Mouse (Mus musculus) MEL (cell line): ENCODE measurements around the gene Washc2. TPM values are rescaled to one million over a fixed set of nuclear protein-coding genes. Genes with fewer than 3 reads are reported as not detected.
A peak's percentile ranks its signal among the peaks of the same experiment; 100 is the strongest.

Source experiments
- DNase-seq: peaks from one replicate; pipeline ENCODE4 v3.0.0; 2011; ENCODE audit warnings: low read depth, low spot score
- H3K27ac ChIP-seq: 2 replicates; pipeline ENCODE4 v1.5.1; 2012; ENCODE audit warnings: low read depth, mild to moderate bottlenecking, control low read depth, low read length, moderate library complexity; ENCODE audit not compliant: control insufficient read depth
- H3K27me3 ChIP-seq, 2 experiments: fragments of 150-350 bp in 1 of 2; sonication (generic) in 1 of 2; 2 replicates each; pipeline ENCODE4 v1.6.1; 2012; ENCODE audit warnings: low read length in 2 of 2, mild to moderate bottlenecking in 2 of 2, improper control_type of control experiment in 1 of 2, moderate library complexity in 1 of 2; ENCODE audit not compliant: insufficient read depth in 2 of 2, control insufficient read depth in 1 of 2
- H3K36me3 ChIP-seq, 2 experiments: 2 replicates each; pipeline ENCODE4 v1.6.1; 2012 to 2014; ENCODE audit warnings: low read length in 2 of 2, improper control_type of control experiment in 1 of 2, inconsistent platforms in 1 of 2, mild to moderate bottlenecking in 1 of 2; ENCODE audit not compliant: insufficient read depth in 2 of 2, control insufficient read depth in 1 of 2
- H3K4me1 ChIP-seq, 2 experiments: fragments of 150-350 bp in 1 of 2; sonication (generic) in 1 of 2; 2 replicates each; pipeline ENCODE4 v1.6.1; 2012; ENCODE audit warnings: low read length in 2 of 2, improper control_type of control experiment in 1 of 2, mild to moderate bottlenecking in 1 of 2; ENCODE audit not compliant: insufficient read depth in 2 of 2, control insufficient read depth in 1 of 2
- H3K4me3 ChIP-seq, 2 experiments: fragments of 150-350 bp in 1 of 2; sonication (generic) in 1 of 2; 2 replicates each; pipeline ENCODE4 v1.5.1; 2012; ENCODE audit warnings: low read depth in 2 of 2, low read length in 2 of 2, mild to moderate bottlenecking in 2 of 2, moderate library complexity in 2 of 2, control low read depth in 1 of 2, improper control_type of control experiment in 1 of 2; ENCODE audit not compliant: control insufficient read depth in 1 of 2, insufficient read depth in 1 of 2
- H3K79me2 ChIP-seq: 2 replicates; pipeline ENCODE4 v1.6.1; 2012; ENCODE audit warnings: mild to moderate bottlenecking, low read length, moderate library complexity; ENCODE audit not compliant: control insufficient read depth, poor library complexity, insufficient read depth
- H3K9ac ChIP-seq: 2 replicates; pipeline ENCODE4 v1.6.1; 2012; ENCODE audit warnings: low read depth, mild to moderate bottlenecking, control low read depth, low read length, moderate library complexity; ENCODE audit not compliant: control insufficient read depth, poor library complexity, severe bottlenecking
- H3K9me3 ChIP-seq: fragments of 150-350 bp; sonication (generic); replicated peaks from 2 replicates; pipeline ENCODE4 v1.6.1; 2012; ENCODE audit warnings: mild to moderate bottlenecking, low read length, improper control_type of control experiment, moderate library complexity; ENCODE audit not compliant: insufficient read depth
- CHD1 ChIP-seq: IDR thresholded peaks from 2 replicates; pipeline ENCODE4 v1.6.1; 2012; ENCODE audit warnings: low read depth, mild to moderate bottlenecking, inconsistent platforms, low read length, improper control_type of control experiment
- ELF1 ChIP-seq: IDR thresholded peaks from 2 replicates; pipeline ENCODE4 v1.6.1; 2014; ENCODE audit warnings: low read depth, mild to moderate bottlenecking, inconsistent platforms, low read length, improper control_type of control experiment, moderate library complexity
- EP300 ChIP-seq, 2 experiments: IDR thresholded peaks; 2 replicates each; pipeline ENCODE4 v1.6.1; 2011; ENCODE audit warnings: improper control_type of control experiment in 2 of 2, low read length in 2 of 2, low read depth in 1 of 2, mild to moderate bottlenecking in 1 of 2
- ETS1 ChIP-seq: IDR thresholded peaks from 2 replicates; pipeline ENCODE4 v1.6.1; 2012; ENCODE audit warnings: low read depth, mild to moderate bottlenecking, inconsistent platforms, low read length, improper control_type of control experiment, moderate library complexity
- GABPA ChIP-seq: IDR thresholded peaks from 2 replicates; pipeline ENCODE4 v1.6.1; 2012; ENCODE audit warnings: low read depth, mild to moderate bottlenecking, inconsistent platforms, low read length, improper control_type of control experiment, moderate library complexity
- GATA1 ChIP-seq: IDR thresholded peaks from 2 replicates; pipeline ENCODE4 v1.6.1; 2011; ENCODE audit warnings: low read depth, low read length, improper control_type of control experiment
- HCFC1 ChIP-seq: IDR thresholded peaks from 2 replicates; pipeline ENCODE4 v1.6.1; 2012; ENCODE audit warnings: low read depth, mild to moderate bottlenecking, inconsistent platforms, low read length, improper control_type of control experiment, moderate library complexity
- JUND ChIP-seq: IDR thresholded peaks from 2 replicates; pipeline ENCODE4 v1.6.1; 2011; ENCODE audit warnings: low read depth, mild to moderate bottlenecking, improper control_type of control experiment, low read length
- KAT2A ChIP-seq: conservative IDR thresholded peaks from 2 replicates; pipeline ENCODE4 v1.6.1; 2012; ENCODE audit warnings: low read depth, low read length, improper control_type of control experiment, inconsistent platforms
- MEF2A ChIP-seq: IDR thresholded peaks from 2 replicates; pipeline ENCODE4 v1.6.1; 2014; ENCODE audit warnings: low read depth, mild to moderate bottlenecking, inconsistent platforms, low read length, improper control_type of control experiment; ENCODE audit not compliant: poor library complexity, insufficient replicate concordance, severe bottlenecking; ENCODE audit errors: extremely low read depth
- MXI1 ChIP-seq: IDR thresholded peaks from 2 replicates; pipeline ENCODE4 v1.6.1; 2011; ENCODE audit warnings: mild to moderate bottlenecking, low read depth, low read length, improper control_type of control experiment
- MYC ChIP-seq: IDR thresholded peaks from 2 replicates; pipeline ENCODE4 v1.6.1; 2011; ENCODE audit warnings: low read depth, mild to moderate bottlenecking, low read length, improper control_type of control experiment, moderate library complexity
- NRF1 ChIP-seq: IDR thresholded peaks from 2 replicates; pipeline ENCODE4 v1.6.1; 2014; ENCODE audit warnings: low read depth, mild to moderate bottlenecking, inconsistent platforms, low read length, improper control_type of control experiment, moderate library complexity; ENCODE audit not compliant: poor library complexity, insufficient read depth, severe bottlenecking
- POLR2AphosphoS2 ChIP-seq: IDR thresholded peaks from 2 replicates; pipeline ENCODE4 v1.6.1; 2011; ENCODE audit warnings: low read length, improper control_type of control experiment
- RAD21 ChIP-seq: IDR thresholded peaks from 2 replicates; pipeline ENCODE4 v1.6.1; 2011; ENCODE audit warnings: mild to moderate bottlenecking, low read depth, low read length, improper control_type of control experiment
- RCOR1 ChIP-seq: IDR thresholded peaks from 2 replicates; pipeline ENCODE4 v1.6.1; 2012; ENCODE audit warnings: low read depth, mild to moderate bottlenecking, inconsistent platforms, low read length, improper control_type of control experiment
- TAL1 ChIP-seq: IDR thresholded peaks from 2 replicates; pipeline ENCODE4 v1.6.1; 2012; ENCODE audit warnings: mild to moderate bottlenecking, inconsistent platforms, low read length, moderate library complexity, mixed read lengths
- TBP ChIP-seq: IDR thresholded peaks from 2 replicates; pipeline ENCODE4 v1.8.0; 2011; ENCODE audit warnings: low read depth, low read length, improper control_type of control experiment
- TCF12 ChIP-seq: IDR thresholded peaks from 2 replicates; pipeline ENCODE4 v1.6.1; 2014; ENCODE audit warnings: low read depth, mild to moderate bottlenecking, inconsistent platforms, low read length, improper control_type of control experiment, moderate library complexity
- ZC3H11A ChIP-seq: IDR thresholded peaks from 2 replicates; pipeline ENCODE4 v1.6.1; 2012; ENCODE audit warnings: low read depth, mild to moderate bottlenecking, inconsistent platforms, low read length, improper control_type of control experiment
- polyA plus RNA-seq, 2 experiments: library from polyadenylated mRNA; stranded (reverse) in 1 of 2; unstranded in 1 of 2; fragments of >175 nt in 1 of 2; fragments of >200 nt in 1 of 2; gene quantifications; 2 replicates each; pipeline versions ENCODE4 v1.2.1 to v1.2.4; 2012; ENCODE audit warnings: low replicate concordance in 2 of 2, low read depth in 1 of 2; ENCODE audit not compliant: insufficient read length in 2 of 2, insufficient read depth in 1 of 2, missing spikeins in 1 of 2
- total RNA-seq: library from RNA; depleted of rRNA; stranded (reverse); fragments of 300-350 nt; gene quantifications from 2 replicates; pipeline ENCODE4 v1.2.3, GENCODE M21; 2012

The Washc2 gene
- total and polyA plus RNA-seq, 3 experiments: 25.3 to 38.3 TPM; not detected in 1

- TF ChIP-seq JUND (no peak), ETS1 (no peak), RAD21 (no peak)
Observed at GRCm38 (mm10) chr6:116178376-116178775, 29.5 kb upstream of the Washc2 start (continued).

GRCm38 (mm10) chr6:116180731-116181130, 27.1 kb upstream of the Washc2 start:
- Histone ChIP-seq H3K27ac (no peak overlapping the region), H3K79me2 (0 out of 2 replicates have a peak, but pooled peaks cover 2% of the 10 kb centered on the region), H3K36me3 (peaks cover 0 to 2% of the 10 kb centered on the region in 2 experiments; a peak in 2 of 4 replicates), H3K4me1 (no peaks in the 10 kb centered on the region), H3K9ac (no peak overlapping the region), H3K9me3 (no peaks in the 10 kb centered on the region), H3K4me3 (no peak overlapping the region), H3K27me3 (no peaks in the 10 kb centered on the region)
- TF ChIP-seq POLR2AphosphoS2 (no peak), ZC3H11A (no peak)
- no peak for DNase-seq

DNA sequence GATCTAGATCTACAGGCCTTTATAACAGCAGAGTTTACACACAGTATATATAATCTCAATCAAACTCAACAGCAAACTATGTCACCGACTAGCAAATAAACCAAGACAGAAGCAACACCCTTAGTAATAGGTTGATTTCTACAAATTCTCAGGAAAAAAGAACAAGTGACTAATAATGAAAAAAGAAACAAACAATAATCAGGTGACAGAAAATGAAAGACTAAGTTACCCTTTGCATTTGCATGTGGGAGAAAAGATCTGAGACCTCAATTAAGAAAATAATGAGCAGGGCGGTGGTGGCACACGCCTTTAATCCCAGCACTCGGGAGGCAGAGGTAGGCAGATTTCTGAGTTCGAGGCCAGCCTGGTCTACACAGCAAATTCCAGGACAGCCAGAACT, 24.3 kb upstream of the Washc2 start:
- Histone ChIP-seq H3K36me3 (peaks cover 0 to 15% of the 10 kb centered on the region in 2 experiments; a peak in 3 of 4 replicates), H3K4me3 (no peak overlapping the region), H3K27ac (no peak overlapping the region), H3K27me3 (no peaks in the 10 kb centered on the region), H3K4me1 (peaks cover 2 to 3% of the 10 kb centered on the region in 2 experiments; a peak in 3 of 4 replicates), H3K79me2 (peaks cover 5% of the 10 kb centered on the region; the same call in 1 of the 2 replicates), H3K9me3 (no peaks in the 10 kb centered on the region), H3K9ac (no peak overlapping the region)
- DNase-seq: no peak
- TF ChIP-seq TAL1 (no peak), HCFC1 (no peak), CHD1 (no peak), MXI1 (no peak), NRF1 (no peak), POLR2AphosphoS2 (no peak), RAD21 (no peak)

DNA sequence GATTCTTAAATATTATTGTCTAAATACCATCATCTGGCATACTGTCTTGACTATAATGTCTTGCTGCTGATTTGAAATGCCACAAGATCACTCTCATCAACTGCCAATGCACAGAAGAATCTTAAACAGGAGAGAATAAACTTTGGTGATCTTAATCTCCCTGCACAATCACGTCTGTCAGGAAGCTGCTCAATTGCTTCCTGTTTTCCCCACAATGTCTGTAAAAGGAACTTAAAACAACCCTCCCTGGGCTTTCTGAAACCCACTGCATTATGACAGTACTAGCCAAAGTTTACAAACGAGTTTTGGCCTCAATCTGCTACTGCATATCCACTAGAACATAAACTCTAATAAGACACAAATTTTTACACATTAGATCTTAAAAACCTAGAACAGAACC, 21.4 kb upstream of the Washc2 start:
- peaks cover 0 to 20% of the 10 kb centered on the region in 2 experiments; a peak in 3 of 4 replicates for H3K36me3 ChIP-seq
- no peak overlapping the region for H3K27ac ChIP-seq
- H3K9me3 ChIP-seq: no peaks in the 10 kb centered on the region
- peaks cover 7% of the 10 kb centered on the region for H3K79me2 ChIP-seq
- no peaks in the 10 kb centered on the region for H3K27me3 ChIP-seq
- DNase-seq: peak; percentile 52
- TF ChIP-seq EP300 (IDR thresholded peaks at IDR 0.05; ENCODE audit: low read depth in 1 of 2, low read length in 2 of 2) (peak; percentile 22 to 54; a peak in 1 of 4 replicates), MYC (no peak), KAT2A (no peak), GABPA (no peak), ELF1 (0 out of 2 replicates have a peak, but pooled peaks have one; percentile 17), TBP (no peak), MXI1 (no peak), TCF12 (0 out of 2 replicates have a peak, but pooled peaks have one; percentile 14), GATA1 (peak; percentile 80), ETS1 (0 out of 2 replicates have a peak, but pooled peaks have one; percentile 34), RCOR1 (peak; percentile 91), MEF2A (no peak)
- H3K9ac ChIP-seq: no peak overlapping the region
- no peak overlapping the region for H3K4me3 ChIP-seq
- peaks cover 3 to 4% of the 10 kb centered on the region in 2 experiments; a peak in 3 of 4 replicates for H3K4me1 ChIP-seq
